Mouse (Mus musculus) central nervous system, embryonic 11.5 days (tissue): ENCODE data around the gene Prkab2. TPM values are rescaled to one million over a fixed set of nuclear protein-coding genes. Genes with fewer than 3 reads are reported as not detected.

Experiments
- polyA plus RNA-seq: library from polyadenylated mRNA; depleted of rRNA; stranded (reverse); fragments of >200 nt; gene quantifications from 2 replicates; pipeline ENCODE4 v1.2.3, GENCODE M21; 2012; rRNA removed

The Prkab2 gene
- polyA plus RNA-seq, result 11.1 and 14.8 TPM in 2 replicates

GRCm38 (mm10) chr3:97657655-97658411, at the start of gene Prkab2:
Prkab2 (plus strand) TSS chr3:97658193.

GRCm38 (mm10) chr3:97609845-97610410, 48.1 kb upstream of the Prkab2 start, which contains the start of gene Chd1l:
Chd1l (minus strand) TSS chr3:97610203.

GRCm38 (mm10) chr3:97628391-97629001, 29.5 kb upstream of the Prkab2 start, which contains the start of gene Fmo5:
Fmo5 (plus strand) TSS chr3:97628804.

GRCm38 (mm10) chr3:97674644-97675110, 16.7 kb downstream of the Prkab2 start, which contains the start of gene Gm17651:
Gm17651 (minus strand) TSS chr3:97674694.

Other genes starting within 250 kb of the Prkab2 start
- not detected in 2 replicates for gene Olfr1402, start 236.2 kb upstream of the Prkab2 start, polyA plus RNA-seq
- gene Chd1l, start 48.0 kb upstream of the Prkab2 start, polyA plus RNA-seq, result 15.6 and 19.5 TPM in 2 replicates
- 0.70 and 0.97 TPM in 2 replicates for gene Fmo5, start 29.4 kb upstream of the Prkab2 start, polyA plus RNA-seq
- gene Gm17651, start 16.5 kb downstream of the Prkab2 start, polyA plus RNA-seq, result not detected in 2 replicates
- 21.2 and 23.4 TPM in 2 replicates for gene Pde4dip, start 230.5 kb downstream of the Prkab2 start, polyA plus RNA-seq
- gene Sec22b, start 243.0 kb downstream of the Prkab2 start, polyA plus RNA-seq, result 79.3 and 95.1 TPM in 2 replicates